Mouse (Mus musculus): Measurements from ENCODE around the gene Erich4. TPM values are rescaled to one million over a fixed set of nuclear protein-coding genes. Genes with fewer than 3 reads are reported as not detected.
A peak's percentile ranks its signal among the peaks of the same experiment; 100 is the strongest.

Gene Erich4
- total RNA-seq (2021) = not detected
- long read RNA-seq, experiment 1 = 0 reads
- long read RNA-seq, experiment 2 = 0 reads

GRCm38 (mm10) chr7:25615706-25616011, at the start of gene Erich4:
TSS of gene Erich4 (minus strand) at chr7:25615892.
- DNase-seq (ENCODE audit: low spot score in 2 of 2) = no peak

GRCm38 (mm10) chr7:25658657-25659472, 43.2 kb upstream of the Erich4 start, which contains the start of the genes Bckdha and Exosc5:
TSS of gene Bckdha (minus strand) at chr7:25658981.
TSS of gene Exosc5 (plus strand) at chr7:25659164.
- peak; percentile 96 to 99 for DNase-seq (ENCODE audit: low spot score in 2 of 2)

- DNase-seq (ENCODE audit: low spot score in 2 of 2) = no peak
Measured at GRCm38 (mm10) chr7:25657785-25658184, 42.1 kb upstream of the Erich4 start.

GRCm38 (mm10) chr7:25655601-25656428, 40.1 kb upstream of the Erich4 start:
- no peak for DNase-seq (ENCODE audit: low spot score in 2 of 2)

- no peak for DNase-seq (ENCODE audit: low spot score in 2 of 2)
Measured at GRCm38 (mm10) chr7:25652244-25652759, 36.6 kb upstream of the Erich4 start.

GRCm38 (mm10) chr7:25651281-25651680, 35.6 kb upstream of the Erich4 start:
- DNase-seq (ENCODE audit: low spot score in 2 of 2) = no peak

- DNase-seq (ENCODE audit: low spot score in 2 of 2) = no peak
Measured at GRCm38 (mm10) chr7:25649839-25650238, 34.1 kb upstream of the Erich4 start.

GRCm38 (mm10) chr7:25647574-25648123, 32.0 kb upstream of the Erich4 start:
- no peak for DNase-seq (ENCODE audit: low spot score in 2 of 2)

- DNase-seq (ENCODE audit: low spot score in 2 of 2) = no peak
Measured at GRCm38 (mm10) chr7:25645074-25645473, 29.4 kb upstream of the Erich4 start.

GRCm38 (mm10) chr7:25644631-25645030, 28.9 kb upstream of the Erich4 start:
- DNase-seq (ENCODE audit: low spot score in 2 of 2) = no peak

GRCm38 (mm10) chr7:25644136-25644535, 28.4 kb upstream of the Erich4 start:
- no peak for DNase-seq (ENCODE audit: low spot score in 2 of 2)

GRCm38 (mm10) chr7:25639754-25640153, 24.1 kb upstream of the Erich4 start:
- no peak for DNase-seq (ENCODE audit: low spot score in 2 of 2)

GRCm38 (mm10) chr7:25637099-25637498, 21.4 kb upstream of the Erich4 start:
- no peak for DNase-seq (ENCODE audit: low spot score in 2 of 2)

- DNase-seq (ENCODE audit: low spot score in 2 of 2) = no peak
Measured at GRCm38 (mm10) chr7:25636373-25636772, 20.7 kb upstream of the Erich4 start.

GRCm38 (mm10) chr7:25632679-25633078, 17.0 kb upstream of the Erich4 start:
- DNase-seq (ENCODE audit: low spot score in 2 of 2) = no peak

- no peak for DNase-seq (ENCODE audit: low spot score in 2 of 2)
Measured at GRCm38 (mm10) chr7:25628323-25628620, 12.6 kb upstream of the Erich4 start.

GRCm38 (mm10) chr7:25627431-25628322, 12.0 kb upstream of the Erich4 start:
- peak in 1 of 2 experiments; percentile 74 for DNase-seq (ENCODE audit: low spot score in 2 of 2)

- DNase-seq (ENCODE audit: low spot score in 2 of 2) = peak in 1 of 2 experiments; percentile 28
Measured at GRCm38 (mm10) chr7:25626509-25627430, 11.1 kb upstream of the Erich4 start, which contains the start of gene B3gnt8. TSS of gene B3gnt8 (plus strand) at chr7:25626654.

GRCm38 (mm10) chr7:25625594-25626250, 10.0 kb upstream of the Erich4 start:
- DNase-seq (ENCODE audit: low spot score in 2 of 2) = no peak
